Mouse (Mus musculus): ENCODE results near the gene Mis18bp1. TPM values are rescaled to one million over a fixed set of nuclear protein-coding genes. Genes with fewer than 3 reads are reported as not detected.

Mis18bp1 gene
- total RNA-seq, 2 experiments from 2014 or later: 1.5 to 1.8 TPM

Other genes with a start within 250 kb of the Mis18bp1 start
- gene Klhl28, start 207.1 kb downstream of the Mis18bp1 start, total RNA-seq (2021): 10 to 100 TPM; 23.3 to 24.4 TPM
- gene Togaram1, start 206.8 kb downstream of the Mis18bp1 start, total RNA-seq (2021): 10 to 100 TPM; 39.1 to 39.4 TPM
- 10 to 100 TPM; 42.4 to 45.5 TPM for gene Prpf39, start 136.3 kb downstream of the Mis18bp1 start, total RNA-seq (2021)
- 100 to 1,000 TPM; 186 to 206 TPM for gene Fkbp3, start 98.6 kb downstream of the Mis18bp1 start, total RNA-seq (2021)
- gene Fancm, start 97.0 kb downstream of the Mis18bp1 start, total RNA-seq (2021): 10 to 100 TPM; 11.4 to 12.1 TPM
- gene Wdr20rt, start 52.9 kb upstream of the Mis18bp1 start, total RNA-seq (2021): not detected

Data from left cerebral cortex, postnatal 10 days (tissue).